Mouse (Mus musculus) central nervous system, embryonic 18 days (tissue): ENCODE results near the gene Sbds. TPM values are rescaled to one million over a fixed set of nuclear protein-coding genes. Genes with fewer than 3 reads are reported as not detected.

ENCODE experiments used
- polyA plus RNA-seq: library from polyadenylated mRNA; depleted of rRNA; stranded (reverse); fragments of >200 nt; gene quantifications from 2 replicates; pipeline ENCODE4 v1.2.3, GENCODE M21; 2012; rRNA removed

The Sbds gene
- polyA plus RNA-seq, result 45.3 and 48.3 TPM in 2 replicates

DNA sequence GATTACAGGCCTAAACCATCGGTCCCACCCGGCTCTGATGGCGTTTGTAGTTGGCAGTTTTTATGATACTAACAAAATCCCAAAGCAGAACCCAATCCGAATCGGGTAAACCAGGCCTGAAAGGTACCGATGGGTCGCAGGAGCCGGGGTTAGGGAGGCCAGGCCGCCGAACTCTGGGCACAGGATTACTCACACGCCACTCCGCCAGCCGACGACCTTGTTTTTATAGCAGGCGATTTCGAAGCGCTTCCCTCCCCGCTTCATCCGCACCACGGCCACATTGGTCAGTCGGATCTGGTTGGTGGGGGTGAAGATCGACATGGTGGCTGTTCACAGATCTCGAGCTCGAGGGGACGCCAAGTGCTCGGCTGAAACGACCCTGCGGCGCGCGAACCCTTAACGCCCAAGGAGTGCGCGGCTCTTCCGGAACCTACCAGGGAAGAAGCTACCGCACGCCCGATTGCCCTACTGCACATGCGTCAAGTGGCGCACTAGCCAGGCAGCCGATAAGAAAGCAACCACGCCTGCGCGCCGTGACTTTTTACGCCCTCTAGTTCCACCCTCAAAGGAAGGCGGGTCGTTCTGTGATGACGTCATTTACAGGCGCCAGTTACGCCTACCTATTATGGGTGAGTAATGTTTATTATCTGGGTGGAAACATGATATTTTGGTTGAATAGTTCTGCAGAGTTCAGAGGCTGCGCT is at the start of gene Sbds, which contains the start of gene Tyw1:
Gene Sbds, minus strand, starts transcription at position 514 of the 704 bp plus-strand sequence.
Gene Tyw1, plus strand, starts transcription at position 603 of the 704 bp plus-strand sequence.

DNA sequence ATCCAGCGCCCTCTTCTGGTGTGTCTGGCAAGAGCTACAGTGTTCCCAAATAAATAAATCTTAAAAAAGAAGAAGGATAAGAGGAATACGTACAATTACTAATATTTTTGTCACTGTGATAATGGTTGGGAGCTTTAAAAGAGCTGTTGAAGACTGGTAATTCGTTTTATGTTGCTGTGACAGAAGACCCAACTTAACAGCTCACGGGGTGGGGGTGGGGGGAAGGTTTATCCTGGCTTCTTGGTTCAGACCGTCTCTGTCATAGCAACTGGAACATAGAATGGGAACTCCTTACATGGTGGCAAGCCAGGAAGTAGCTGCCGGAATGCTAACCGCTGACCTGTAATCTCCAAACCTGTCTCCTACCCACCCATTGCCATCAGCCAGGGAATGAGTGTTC is 38.5 kb downstream of the Sbds start, which contains the start of gene Tmem248:
Gene Tmem248, plus strand, starts transcription at position 301 of the 400 bp plus-strand sequence.

Other genes starting within 250 kb of the Sbds start
- 36.9 and 39.2 TPM in 2 replicates for gene Asl, start 226.3 kb downstream of the Sbds start, polyA plus RNA-seq
- gene Crcp, start 226.2 kb downstream of the Sbds start, polyA plus RNA-seq, result 58.2 and 58.4 TPM in 2 replicates
- 33.3 and 35.0 TPM in 2 replicates for gene Tpst1, start 182.2 kb downstream of the Sbds start, polyA plus RNA-seq
- gene Kctd7, start 110.7 kb downstream of the Sbds start, polyA plus RNA-seq, result 15.4 and 15.6 TPM in 2 replicates
- gene Rabgef1, start 83.7 kb downstream of the Sbds start, polyA plus RNA-seq, result 37.7 and 39.4 TPM in 2 replicates
- gene Tmem248, start 38.4 kb downstream of the Sbds start, polyA plus RNA-seq, result 23.2 and 24.9 TPM in 2 replicates
- 15.9 and 16.1 TPM in 2 replicates for gene Tyw1, start 89 bp upstream of the Sbds start, polyA plus RNA-seq
- gene Caln1, start 113.9 kb upstream of the Sbds start, polyA plus RNA-seq, result 20.4 and 23.5 TPM in 2 replicates
- not detected in 2 replicates for gene A330070K13Rik, start 129.1 kb upstream of the Sbds start, polyA plus RNA-seq